Mouse (Mus musculus) cerebellum, adult 2 months (tissue): ENCODE measurements at regions not wholly inside any gene's neighbourhood (a gene's known extent, or its start where the extent isn't known, plus 50 kb on each side); places are given as distances from the start of the nearest gene placed in this dataset.

Experiments
- CTCF ChIP-seq: fragments of 200-500 bp; IDR thresholded peaks from 2 replicates; pipeline ENCODE4 v1.5.1; 2011; ENCODE audit warnings: low read depth, mild to moderate bottlenecking, control low read depth, low read length, moderate library complexity, borderline replicate concordance; ENCODE audit not compliant: insufficient read depth
- POLR2A ChIP-seq: fragments of 200-500 bp; IDR thresholded peaks from 2 replicates; pipeline ENCODE4 v1.6.1; 2011; ENCODE audit warnings: low read length, control low read depth, borderline replicate concordance; ENCODE audit not compliant: insufficient read depth

GRCm38 (mm10) chr15:69695639-69696205, 3195.0 kb upstream of the Lrrc6 start:
- TF ChIP-seq POLR2A: no peak
- no peak for TF ChIP-seq CTCF
